Mouse (Mus musculus) urinary bladder, postnatal 10 days (tissue): Measurements from ENCODE around the gene Mmp14.

Experiments
- DNase-seq: peaks from one replicate; pipeline ENCODE4 v3.0.0; 2022; ENCODE audit warnings: low spot score

Gene Mmp14

GRCm38 (mm10) chr14:54413877-54414700, 17.3 kb upstream of the Mmp14 start:
- DNase-seq, result no peak

- no peak for DNase-seq
Measured at GRCm38 (mm10) chr14:54415241-54416020, 16.0 kb upstream of the Mmp14 start.

- DNase-seq, result no peak
Measured at GRCm38 (mm10) chr14:54416229-54416775, 15.1 kb upstream of the Mmp14 start.

GRCm38 (mm10) chr14:54416830-54417229, 14.6 kb upstream of the Mmp14 start:
- no peak for DNase-seq

- DNase-seq, result no peak
Measured at GRCm38 (mm10) chr14:54417623-54418081, 13.8 kb upstream of the Mmp14 start, which contains the start of gene Slc7a7. TSS of gene Slc7a7 (minus strand) at chr14:54417780.

GRCm38 (mm10) chr14:54421014-54421413, 10.4 kb upstream of the Mmp14 start:
- DNase-seq, result no peak

GRCm38 (mm10) chr14:54423406-54423805, 8.0 kb upstream of the Mmp14 start:
- DNase-seq, result no peak

GRCm38 (mm10) chr14:54424634-54425033, 6.8 kb upstream of the Mmp14 start:
- no peak for DNase-seq

GRCm38 (mm10) chr14:54425540-54425939, 5.9 kb upstream of the Mmp14 start:
- no peak for DNase-seq

- DNase-seq, result no peak
Measured at GRCm38 (mm10) chr14:54426003-54426688, 5.3 kb upstream of the Mmp14 start.

GRCm38 (mm10) chr14:54426689-54427398, 4.6 kb upstream of the Mmp14 start, which contains the start of gene Mrpl52:
TSS of gene Mrpl52 (plus strand) at chr14:54426909.
- peak; percentile 71 for DNase-seq

GRCm38 (mm10) chr14:54427696-54428095, 3.7 kb upstream of the Mmp14 start:
- no peak for DNase-seq

GRCm38 (mm10) chr14:54428421-54428820, 3.0 kb upstream of the Mmp14 start:
- no peak for DNase-seq

GRCm38 (mm10) chr14:54429332-54430093, 1.9 kb upstream of the Mmp14 start:
- no peak for DNase-seq

GRCm38 (mm10) chr14:54430406-54431145, 836 bp upstream of the Mmp14 start:
- DNase-seq, result no peak

- no peak for DNase-seq
Measured at GRCm38 (mm10) chr14:54432078-54432836, 845 bp downstream of the Mmp14 start.

GRCm38 (mm10) chr14:54432837-54433830, 1.7 kb downstream of the Mmp14 start:
- no peak for DNase-seq
